Mouse (Mus musculus) testis, adult 2 months (tissue): ENCODE data around the gene Mrpl41.

Experiments
- CTCF ChIP-seq: fragments of 200-500 bp; IDR thresholded peaks from 2 replicates; pipeline ENCODE4 v1.5.1; 2012; ENCODE audit warnings: low read depth, mild to moderate bottlenecking, inconsistent platforms, low read length, moderate library complexity; ENCODE audit not compliant: control insufficient read depth, insufficient read depth, insufficient replicate concordance
- POLR2A ChIP-seq: fragments of 200-500 bp; IDR thresholded peaks from 2 replicates; pipeline ENCODE4 v1.6.1; 2012; ENCODE audit warnings: low read depth, mild to moderate bottlenecking, inconsistent platforms, low read length, moderate library complexity; ENCODE audit not compliant: control insufficient read depth

- TF ChIP-seq POLR2A (no peak), CTCF (no peak)
These were observed 33.4 kb upstream of the Mrpl41 start for GRCm38 (mm10) chr2:25008250-25008649.
